Mouse (Mus musculus) layer of hippocampus, adult 9-11 months (tissue): ENCODE measurements at regions not wholly inside any gene's neighbourhood (a gene's known extent, or its start where the extent isn't known, plus 50 kb on each side); places are given as distances from the start of the nearest gene placed in this dataset.
A peak's percentile ranks its signal among the peaks of the same experiment; 100 is the strongest.
"Not testable (repeated sequence)": the region's sequence is repeated elsewhere in the genome, so short reads cannot be mapped to it uniquely, and the experiment has no call there.

Experiments
- DNase-seq: peaks from one replicate; pipeline ENCODE4 v3.0.0; 2022

DNA sequence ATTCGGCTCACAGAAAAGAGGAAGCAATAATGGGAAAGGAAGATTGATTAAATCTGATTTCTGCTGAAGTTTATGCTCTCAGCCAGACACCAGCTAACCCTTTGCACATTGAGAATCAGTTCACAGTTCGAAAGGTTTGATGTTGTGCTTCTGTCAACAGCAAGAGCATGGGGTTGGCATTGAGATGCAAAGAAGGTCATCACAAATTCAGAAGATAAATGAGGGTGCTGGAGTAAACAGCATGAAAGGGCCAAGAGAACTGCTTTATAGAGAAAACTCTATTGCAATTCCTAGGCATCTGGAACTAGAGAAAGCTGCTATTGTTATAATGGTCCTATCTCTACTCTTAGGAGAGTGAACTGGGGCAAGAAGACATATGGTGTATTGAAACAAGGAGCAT, 250.8 kb downstream of the Rab38 start:
- no peak for DNase-seq

DNA sequence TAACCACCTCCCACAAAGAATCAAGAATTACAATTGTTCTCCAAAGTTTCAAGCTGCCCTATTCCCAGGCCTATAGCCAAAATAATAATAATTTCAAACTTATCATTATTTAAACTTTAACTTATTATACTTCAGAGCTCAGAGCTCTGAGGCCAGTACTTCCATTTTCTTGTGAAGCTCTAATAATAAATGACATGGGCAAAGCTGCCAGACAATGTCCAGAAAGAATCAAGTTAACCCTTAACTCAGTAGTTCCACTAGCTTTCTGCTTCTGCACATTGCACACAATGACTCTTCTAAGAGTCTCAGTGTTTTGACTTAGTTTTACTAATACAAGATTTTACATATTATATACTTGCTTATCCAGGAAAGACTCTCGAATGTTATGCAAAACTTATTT, 291.0 kb downstream of the Rab38 start:
- DNase-seq = not testable (repeated sequence)

DNA sequence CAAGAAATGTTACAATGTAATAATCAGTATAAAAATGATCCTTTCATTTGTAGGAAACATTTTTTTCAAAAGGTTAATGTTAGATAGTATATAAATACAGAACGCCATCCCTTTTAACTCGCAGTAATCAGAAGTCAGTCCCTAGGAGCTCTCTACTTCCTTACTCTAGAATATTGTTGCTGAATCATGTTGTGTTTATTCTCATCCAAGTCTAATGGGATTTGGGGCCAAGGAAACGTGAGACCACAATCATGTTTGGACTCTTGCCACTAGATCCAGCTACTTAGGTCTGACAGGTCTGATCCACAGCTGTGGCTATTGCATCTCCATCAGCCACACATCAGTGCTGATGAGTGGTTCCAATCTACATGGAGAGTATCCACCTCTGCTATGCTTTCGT, 304.4 kb downstream of the Rab38 start:
- DNase-seq = no peak

DNA sequence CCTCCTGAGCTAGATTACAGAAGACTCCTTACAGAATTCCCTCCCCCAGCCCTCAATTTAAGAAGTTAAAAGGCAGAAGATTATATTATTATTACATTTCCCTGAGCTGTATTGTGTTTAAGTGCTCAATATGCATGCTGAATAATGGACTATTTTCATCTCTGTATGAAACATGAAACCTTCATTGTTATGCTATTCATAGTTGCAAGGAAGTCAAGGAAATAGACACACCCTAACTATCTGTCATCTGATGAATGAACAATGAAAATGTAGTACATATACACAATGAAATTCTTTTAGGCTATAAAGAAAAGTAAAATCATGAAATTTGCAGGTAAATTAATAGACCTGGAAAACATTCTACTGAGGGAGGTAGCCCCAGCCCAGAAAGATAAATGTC, 305.7 kb downstream of the Rab38 start:
- DNase-seq = no peak

DNA sequence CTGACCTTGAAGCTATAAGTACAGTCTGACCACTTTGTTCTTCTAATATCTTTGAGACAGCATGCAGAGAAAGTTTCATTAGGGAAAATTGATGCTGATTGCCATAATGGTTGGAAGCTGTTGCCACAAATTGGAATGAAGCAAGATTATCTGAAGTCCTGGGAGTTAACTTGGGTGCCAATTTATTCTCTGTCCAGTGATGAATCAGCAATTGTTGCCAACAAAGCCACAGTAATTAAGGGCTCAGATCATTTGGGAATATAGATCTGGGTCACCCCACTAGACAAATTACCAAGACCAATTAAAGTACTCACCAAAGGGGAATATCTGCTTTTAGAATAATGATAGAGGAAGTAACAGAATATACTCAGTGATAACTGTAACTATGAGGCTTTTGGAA, 347.3 kb downstream of the Rab38 start:
- no peak for DNase-seq

DNA sequence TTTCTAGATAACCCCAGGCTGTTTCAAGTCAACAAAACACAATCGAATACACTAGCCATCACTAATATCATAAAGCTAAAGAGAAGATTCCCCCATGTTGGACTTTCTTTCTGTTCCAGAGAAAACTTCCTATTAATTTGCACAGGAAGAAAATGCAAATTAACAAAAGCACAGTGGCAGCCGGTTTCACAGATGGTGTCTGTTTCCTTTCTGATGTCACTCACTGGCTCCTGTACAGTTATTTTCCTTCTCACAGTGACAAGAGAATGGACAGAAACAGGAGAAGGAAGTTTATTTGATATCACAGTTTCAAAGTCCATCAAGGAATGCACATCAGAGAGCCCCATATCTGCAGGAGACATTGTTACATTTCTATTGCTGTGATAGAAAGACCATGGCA, 352.8 kb downstream of the Rab38 start:
- peak; percentile 38 for DNase-seq

DNA sequence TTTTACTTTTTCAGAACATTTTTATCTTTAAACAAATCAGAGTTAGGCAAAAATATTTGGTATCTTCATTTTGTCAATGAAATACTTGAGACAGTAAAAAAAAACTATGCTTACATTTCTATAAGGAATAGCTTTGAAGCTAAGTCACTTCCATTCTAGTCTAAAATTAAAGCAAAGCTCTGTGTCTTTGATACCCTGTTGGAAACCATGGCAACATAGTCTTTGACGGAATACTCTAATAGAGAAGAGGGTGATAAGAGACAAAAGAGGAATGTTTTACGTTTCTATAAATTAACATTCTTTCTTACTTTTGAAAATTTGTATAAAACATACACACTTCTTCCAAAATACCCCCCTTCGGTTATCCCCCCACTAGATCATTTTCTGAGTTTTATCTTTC, 378.1 kb downstream of the Rab38 start:
- no peak for DNase-seq

DNA sequence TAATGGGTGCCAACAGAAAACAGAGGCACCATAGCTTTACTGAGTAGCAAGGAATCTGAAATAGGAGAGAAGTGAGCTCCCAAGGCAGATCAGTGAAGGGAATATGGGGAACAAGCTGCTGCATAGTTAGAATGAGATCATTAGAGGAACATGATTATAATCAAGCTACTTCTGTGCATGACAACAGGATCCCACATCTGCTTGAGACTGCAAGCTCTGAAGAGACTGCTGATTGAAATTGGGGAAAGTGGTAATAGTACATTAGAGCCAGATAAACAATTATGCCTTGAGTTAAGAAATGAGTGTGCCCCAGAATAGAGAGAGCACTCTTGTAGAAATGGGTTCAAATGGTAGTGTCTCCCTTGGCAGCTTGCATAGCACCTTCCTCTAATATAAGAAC, 380.1 kb downstream of the Rab38 start:
- no peak for DNase-seq

DNA sequence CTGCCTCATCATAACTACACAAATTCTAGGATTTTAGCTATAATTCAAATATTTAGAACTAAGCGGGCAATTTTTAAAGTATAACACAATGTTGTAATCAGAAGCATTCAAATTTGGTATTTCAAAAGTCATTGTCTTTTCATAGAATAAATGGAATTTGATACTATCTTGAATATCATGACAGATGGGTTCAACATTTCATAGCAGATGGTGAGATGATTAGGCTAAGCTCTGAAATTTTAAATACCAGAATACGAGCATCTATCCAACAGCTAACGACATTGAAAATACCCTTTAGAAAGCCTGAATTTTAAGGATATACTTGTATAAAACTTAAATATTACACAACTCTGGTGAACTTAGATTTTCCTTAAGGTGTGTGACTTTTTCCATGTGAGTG, 390.1 kb downstream of the Rab38 start:
- DNase-seq = no peak

DNA sequence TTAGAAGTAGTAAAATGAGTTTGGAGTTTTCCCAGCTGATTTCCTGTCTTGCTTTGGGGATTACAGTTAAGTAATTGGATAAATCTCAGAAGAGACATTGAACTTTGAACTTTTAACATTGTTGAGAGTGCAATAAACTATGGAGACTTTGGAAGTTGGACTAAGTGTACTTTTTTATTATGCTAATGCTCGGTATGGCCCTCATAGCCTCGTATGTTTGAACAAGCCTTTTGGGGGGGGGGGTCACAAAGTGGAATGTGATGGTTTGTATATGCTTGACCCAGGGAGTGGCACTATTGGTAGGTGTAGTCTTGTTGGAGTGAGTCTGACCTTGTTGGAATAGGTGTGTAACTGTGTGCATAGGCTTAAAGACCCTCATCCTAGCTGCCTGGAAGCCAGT, 396.4 kb downstream of the Rab38 start:
- DNase-seq = no peak

DNA sequence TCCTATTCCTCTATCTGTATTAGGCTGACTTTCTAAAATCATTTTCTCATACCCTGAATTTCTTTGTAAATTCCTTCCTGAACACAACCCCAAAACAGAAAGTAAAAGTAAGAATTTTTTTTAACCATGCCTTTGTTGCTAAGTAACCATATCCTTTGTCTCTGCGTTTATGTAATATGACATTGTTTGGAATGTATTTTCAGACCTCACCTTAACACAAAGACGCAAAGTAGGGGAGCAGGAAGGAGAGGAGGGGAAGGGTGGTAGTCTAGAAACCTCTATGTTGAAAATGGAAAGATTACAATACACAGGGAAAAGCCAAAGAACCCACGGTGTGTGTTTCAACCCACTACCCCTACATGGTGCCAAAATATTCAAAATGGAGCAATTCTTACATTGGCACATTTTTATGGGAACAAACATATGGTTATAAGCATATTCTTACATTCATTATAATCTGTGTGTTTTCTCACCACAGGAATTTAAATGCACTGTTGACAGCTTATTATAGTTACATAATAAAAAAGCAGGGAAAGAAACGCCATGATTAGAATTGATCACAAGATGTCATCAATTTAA, 418.0 kb downstream of the Rab38 start:
- DNase-seq = peak; percentile 11
